Mouse (Mus musculus) midbrain, embryonic 15.5 days (tissue): Measurements from ENCODE around the gene Dzank1. TPM values are rescaled to one million over a fixed set of nuclear protein-coding genes. Genes with fewer than 3 reads are reported as not detected.

Experiments
- ATAC-seq: fragments of 200-750 bp; cut with Nextera tagmentation; replicated peaks from 2 replicates; pipeline ENCODE4 v1.8.0; 2017; ENCODE audit warnings: moderate TSS enrichment
- H3K27ac ChIP-seq: fragments of 300-500 bp; sonication (generic); 2 replicates; pipeline ENCODE4 v1.5.1; 2015; ENCODE audit warnings: mild to moderate bottlenecking, inconsistent platforms
- H3K27me3 ChIP-seq: fragments of 300-500 bp; sonication (generic); replicated peaks from 2 replicates; pipeline ENCODE4 v1.6.1; 2015; ENCODE audit warnings: inconsistent platforms
- H3K36me3 ChIP-seq: fragments of 300-500 bp; sonication (generic); replicated peaks from 2 replicates; pipeline ENCODE4 v1.6.1; 2015; ENCODE audit warnings: inconsistent platforms
- H3K4me1 ChIP-seq: fragments of 300-500 bp; sonication (generic); 2 replicates; pipeline ENCODE4 v1.6.1; 2015; ENCODE audit warnings: inconsistent platforms
- H3K4me2 ChIP-seq: fragments of 300-500 bp; sonication (generic); 2 replicates; pipeline ENCODE4 v1.6.1; 2015; ENCODE audit warnings: inconsistent platforms, mild to moderate bottlenecking, moderate library complexity
- H3K4me3 ChIP-seq: fragments of 300-500 bp; sonication (generic); 2 replicates; pipeline ENCODE4 v1.5.1; 2015; ENCODE audit warnings: mild to moderate bottlenecking, inconsistent platforms
- H3K9ac ChIP-seq: fragments of 300-500 bp; sonication (generic); 2 replicates; pipeline ENCODE4 v1.6.1; 2015; ENCODE audit warnings: mild to moderate bottlenecking, inconsistent platforms
- H3K9me3 ChIP-seq: fragments of 300-500 bp; sonication (generic); 2 replicates; pipeline ENCODE4 v1.6.1; 2016; ENCODE audit warnings: inconsistent platforms
- WGBS: fragments of 180-500 bp; shearing (Covaris S2); methylation state at CpG from one replicate; pipeline ENCODE4 v1.1.7; 2015; ENCODE audit warnings: mixed read lengths; 5-methylcytosine and 5-hydroxymethylcytosine counted together
- polyA plus RNA-seq: library from polyadenylated mRNA; unstranded; fragments of >200 nt; fragmentation: Nextera tagmentation; extraction: Ambion mirVana; gene quantifications from 2 replicates; pipeline ENCODE4 v1.2.1, GENCODE M21; 2015

The Dzank1 gene
- polyA plus RNA-seq, 1 experiment from 2014 or later: 20.3 TPM

DNA sequence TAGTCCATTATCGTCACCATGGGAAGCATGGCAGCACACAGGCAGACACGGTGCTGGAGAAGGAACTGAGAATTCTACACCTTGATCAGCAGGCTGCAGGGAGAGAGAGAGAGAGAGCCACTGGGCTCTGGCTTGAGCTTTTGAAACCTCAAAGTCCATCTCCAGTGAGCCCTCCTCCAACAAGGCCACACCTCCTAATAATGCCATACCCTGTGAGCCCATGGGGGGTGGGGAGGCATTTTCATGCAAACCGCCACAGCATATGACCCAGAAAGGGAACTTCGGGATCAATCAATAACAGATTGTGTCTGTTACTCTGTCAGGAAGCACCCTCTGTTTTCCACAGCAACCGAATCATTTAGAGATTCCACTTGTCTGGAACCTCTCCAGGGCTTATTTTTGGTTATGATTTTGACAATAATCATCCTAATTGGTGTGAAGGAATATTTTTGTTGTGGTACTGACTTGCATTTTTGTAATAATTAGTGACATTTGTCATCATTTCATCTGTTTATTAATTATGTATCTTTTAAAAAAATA, 95.9 kb downstream of the Dzank1 start:
- no peak overlapping the region for H3K4me2 ChIP-seq
- no peaks in the 10 kb centered on the region for H3K27me3 ChIP-seq
- H3K9me3 ChIP-seq: no peaks in the 10 kb centered on the region
- no peak overlapping the region for H3K27ac ChIP-seq
- WGBS: 71% methylated on average over 5 of the region's 5 CpGs
- no peak overlapping the region for H3K9ac ChIP-seq
- no peaks in the 10 kb centered on the region for H3K4me1 ChIP-seq
- ATAC-seq: no peak
- H3K4me3 ChIP-seq: no peak overlapping the region
- H3K36me3 ChIP-seq: no peaks in the 10 kb centered on the region

GRCm38 (mm10) chr2:144429171-144429570, 98.0 kb downstream of the Dzank1 start:
- no peak overlapping the region for H3K4me3 ChIP-seq
- H3K27me3 ChIP-seq: no peaks in the 10 kb centered on the region
- H3K36me3 ChIP-seq: no peaks in the 10 kb centered on the region
- H3K9me3 ChIP-seq: no peaks in the 10 kb centered on the region
- 80% methylated on average over 7 of the region's 7 CpGs for WGBS
- H3K9ac ChIP-seq: no peak overlapping the region
- no peaks in the 10 kb centered on the region for H3K4me1 ChIP-seq
- no peak for ATAC-seq
- H3K4me2 ChIP-seq: no peak overlapping the region
- H3K27ac ChIP-seq: no peak overlapping the region

DNA sequence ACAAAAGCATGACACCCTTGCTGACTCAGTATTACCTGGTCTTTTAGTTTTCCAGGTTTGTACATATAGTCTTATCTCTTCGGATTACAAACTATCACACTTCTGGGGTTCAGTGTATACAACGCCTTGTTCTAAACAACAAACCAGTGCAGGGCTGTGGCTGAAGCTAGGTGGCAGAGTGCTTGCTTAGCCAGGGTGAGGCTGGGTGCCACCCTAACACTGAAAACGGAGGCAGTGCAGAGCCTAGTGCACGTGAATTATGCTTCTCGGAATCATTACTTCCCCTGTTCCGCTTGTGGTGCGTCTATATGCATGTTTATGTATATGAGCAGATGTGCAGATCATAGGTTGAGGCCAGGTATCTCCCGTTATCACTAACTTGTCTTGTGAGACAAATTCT, 98.6 kb downstream of the Dzank1 start:
- Histone ChIP-seq H3K9me3 (no peaks in the 10 kb centered on the region), H3K4me1 (no peaks in the 10 kb centered on the region), H3K4me2 (no peak overlapping the region), H3K27me3 (no peaks in the 10 kb centered on the region), H3K27ac (no peak overlapping the region), H3K36me3 (no peaks in the 10 kb centered on the region), H3K4me3 (no peak overlapping the region), H3K9ac (no peak overlapping the region)
- ATAC-seq: no peak
- WGBS: 88% methylated on average over 8 of the region's 8 CpGs

- Histone ChIP-seq H3K4me2 (no peak overlapping the region), H3K27ac (no peak overlapping the region), H3K9me3 (no peaks in the 10 kb centered on the region), H3K27me3 (no peaks in the 10 kb centered on the region), H3K4me1 (no peaks in the 10 kb centered on the region), H3K4me3 (no peak overlapping the region), H3K36me3 (no peaks in the 10 kb centered on the region), H3K9ac (no peak overlapping the region)
- no peak for ATAC-seq
- WGBS: 84% methylated on average over 5 of the region's 5 CpGs
Observed at GRCm38 (mm10) chr2:144427852-144428251, 99.4 kb downstream of the Dzank1 start.

DNA sequence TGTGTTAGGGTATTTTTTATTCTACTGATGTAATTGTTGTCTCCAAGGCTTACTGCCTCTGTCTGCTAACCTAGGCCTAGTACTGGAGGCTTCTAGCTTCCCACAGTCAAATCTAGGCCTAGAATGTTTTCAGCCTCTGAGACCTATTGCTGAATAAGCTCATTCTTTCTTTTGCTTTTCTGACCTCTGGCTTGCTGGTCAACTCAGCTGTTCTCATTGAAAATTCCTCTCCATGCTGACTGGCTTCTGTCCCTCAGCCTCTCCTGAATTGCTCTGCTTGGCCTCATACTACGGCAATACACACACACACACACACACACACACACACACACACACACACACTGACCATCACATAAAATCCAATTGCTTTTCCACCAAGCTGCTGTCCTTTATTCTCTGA, 101.5 kb downstream of the Dzank1 start:
- no peak overlapping the region for H3K9ac ChIP-seq
- H3K4me2 ChIP-seq: no peak overlapping the region
- no peaks in the 10 kb centered on the region for H3K36me3 ChIP-seq
- no peaks in the 10 kb centered on the region for H3K9me3 ChIP-seq
- H3K27ac ChIP-seq: no peak overlapping the region
- H3K4me1 ChIP-seq: no peaks in the 10 kb centered on the region
- ATAC-seq: no peak
- WGBS: 59% methylated on average over 1 of the region's 1 CpGs
- no peaks in the 10 kb centered on the region for H3K27me3 ChIP-seq
- H3K4me3 ChIP-seq: no peak overlapping the region

DNA sequence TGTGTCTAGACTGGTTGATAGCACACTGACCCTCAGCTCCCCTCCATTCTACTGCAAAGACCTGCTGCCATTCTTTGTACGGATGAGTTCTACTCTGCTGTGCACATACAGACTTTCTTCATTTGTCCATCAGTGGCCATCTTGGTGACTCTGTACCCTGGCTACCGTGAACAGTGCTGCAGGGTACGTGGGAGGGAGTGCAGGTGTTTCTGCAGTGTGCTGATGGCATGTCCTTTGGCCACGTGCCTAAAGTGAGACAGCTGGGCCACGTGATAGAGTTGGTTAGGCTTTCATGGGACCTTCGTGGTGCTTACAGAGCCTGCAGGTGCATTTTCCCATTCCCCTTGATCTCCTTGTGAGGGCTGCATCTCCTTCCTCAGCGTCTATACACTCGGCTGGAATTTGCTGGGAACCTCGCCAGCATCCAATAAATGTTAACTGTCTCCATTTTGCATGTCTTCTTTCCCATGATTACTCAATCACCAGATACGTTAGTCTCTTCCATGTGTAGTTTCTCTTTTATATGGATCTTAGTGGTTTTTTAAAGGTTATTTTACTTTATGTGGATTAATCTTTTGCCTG, 105.0 kb downstream of the Dzank1 start:
- no peak overlapping the region for H3K4me3 ChIP-seq
- H3K27ac ChIP-seq: no peak overlapping the region
- 80% methylated on average over 10 of the region's 10 CpGs for WGBS
- peaks cover 8% of the 10 kb centered on the region for H3K4me1 ChIP-seq
- ATAC-seq: no peak
- H3K9ac ChIP-seq: no peak overlapping the region
- H3K36me3 ChIP-seq: no peaks in the 10 kb centered on the region
- no peak overlapping the region for H3K4me2 ChIP-seq
- no peaks in the 10 kb centered on the region for H3K9me3 ChIP-seq
- no peaks in the 10 kb centered on the region for H3K27me3 ChIP-seq

Other genes starting within 250 kb of the Dzank1 start
- gene Ovol2, start 195.3 kb downstream of the Dzank1 start, polyA plus RNA-seq: not detected in 2 replicates
- gene Kat14, start 158.4 kb downstream of the Dzank1 start, polyA plus RNA-seq: 29.1 and 30.7 TPM in 2 replicates
- 0.51 and 2.9 TPM in 2 replicates for gene Pet117, start 158.4 kb downstream of the Dzank1 start, polyA plus RNA-seq
- gene Polr3f, start 304 bp upstream of the Dzank1 start, polyA plus RNA-seq: 25.3 and 27.9 TPM in 2 replicates
- gene Rbbp9, start 23.5 kb upstream of the Dzank1 start, polyA plus RNA-seq: 57.7 and 59.3 TPM in 2 replicates
- 65.0 and 66.2 TPM in 2 replicates for gene Sec23b, start 28.8 kb upstream of the Dzank1 start, polyA plus RNA-seq
- gene Smim26, start 66.6 kb upstream of the Dzank1 start, polyA plus RNA-seq: 53.0 and 53.2 TPM in 2 replicates
- gene Dtd1, start 72.5 kb upstream of the Dzank1 start, polyA plus RNA-seq: 141 and 148 TPM in 2 replicates